Mouse (Mus musculus) E14TG2a.4 (cell line): Measurements from ENCODE around the gene Dennd5b.

Source experiments
- H3K27me3 ChIP-seq: 2 replicates; pipeline ENCODE4 v1.6.1; 2014; ENCODE audit warnings: low read length, control low read depth; ENCODE audit not compliant: insufficient read depth
- H3K36me3 ChIP-seq: 2 replicates; pipeline ENCODE4 v1.6.1; 2014; ENCODE audit warnings: low read length, control low read depth; ENCODE audit not compliant: insufficient read depth
- H3K4me1 ChIP-seq: replicated peaks from 2 replicates; pipeline ENCODE4 v1.6.1; 2014; ENCODE audit warnings: low read depth, low read length, control low read depth
- H3K4me3 ChIP-seq: replicated peaks from 2 replicates; pipeline ENCODE4 v1.5.1; 2014; ENCODE audit warnings: mild to moderate bottlenecking, low read length
- H3K9me3 ChIP-seq: 2 replicates; pipeline ENCODE4 v1.6.1; 2014; ENCODE audit warnings: low read length, control low read depth
- CTCF ChIP-seq: conservative IDR thresholded peaks from 2 replicates; pipeline ENCODE4 v1.5.1; 2014; ENCODE audit warnings: low read length
- NANOG ChIP-seq: IDR thresholded peaks from 2 replicates; pipeline ENCODE4 v1.6.1; 2014; ENCODE audit warnings: borderline replicate concordance, low read length, mixed read lengths
- POU5F1 ChIP-seq: IDR thresholded peaks from 2 replicates; pipeline ENCODE4 v1.6.1; 2014; ENCODE audit warnings: low read length, borderline replicate concordance

The Dennd5b gene

GRCm38 (mm10) chr6:149101076-149101942 lies at the start of gene Dennd5b:
Gene Dennd5b, minus strand, starts transcription at chr6:149101680.
- Histone ChIP-seq H3K9me3 (no peaks in the 10 kb centered on the region), H3K36me3 (no peaks in the 10 kb centered on the region)

GRCm38 (mm10) chr6:149148436-149149229 lies 47.2 kb upstream of the Dennd5b start:
- TF ChIP-seq POU5F1, result no peak
- TF ChIP-seq NANOG, result no peak
- no peak for TF ChIP-seq CTCF
- Histone ChIP-seq H3K4me1 (peaks cover 15% of the 10 kb centered on the region), H3K9me3 (peaks cover 11% of the 10 kb centered on the region; the same call in 1 of the 2 replicates), H3K4me3 (no peak overlapping the region), H3K36me3 (peaks cover 62% of the 10 kb centered on the region), H3K27me3 (no peaks in the 10 kb centered on the region)

More at GRCm38 (mm10) chr6:149101076-149101942, at the start of gene Dennd5b:
- no peak for TF ChIP-seq NANOG
- no peak for TF ChIP-seq POU5F1
- no peak for TF ChIP-seq CTCF
- peaks cover 30% of the 10 kb centered on the region for H3K27me3 ChIP-seq
- H3K4me1 ChIP-seq, result peaks cover 4% of the 10 kb centered on the region
- H3K4me3 ChIP-seq, result peak within 1 kb of the TSS; percentile 92

GRCm38 (mm10) chr6:149145143-149145542 lies 43.7 kb upstream of the Dennd5b start:
- TF ChIP-seq CTCF, result no peak
- TF ChIP-seq NANOG, result no peak
- no peak for TF ChIP-seq POU5F1
- Histone ChIP-seq H3K27me3 (no peaks in the 10 kb centered on the region), H3K4me3 (no peak overlapping the region), H3K36me3 (peaks cover 53% of the 10 kb centered on the region), H3K4me1 (peaks cover 24% of the 10 kb centered on the region), H3K9me3 (no peaks in the 10 kb centered on the region)

- H3K9me3 ChIP-seq, result no peaks in the 10 kb centered on the region
- H3K36me3 ChIP-seq, result peaks cover 35% of the 10 kb centered on the region
- H3K4me1 ChIP-seq, result peaks cover 49% of the 10 kb centered on the region
- H3K27me3 ChIP-seq, result no peaks in the 10 kb centered on the region
- TF ChIP-seq NANOG (no peak), CTCF (no peak), POU5F1 (no peak)
- H3K4me3 ChIP-seq, result peak overlapping the region; percentile 80
Observed at GRCm38 (mm10) chr6:149141393-149142173, 40.1 kb upstream of the Dennd5b start.

- TF ChIP-seq NANOG (no peak), CTCF (no peak)
Observed at GRCm38 (mm10) chr6:149139471-149139870, 38.0 kb upstream of the Dennd5b start, which contains the start of gene Etfbkmt. Gene Etfbkmt, plus strand, starts transcription at chr6:149139849.

GRCm38 (mm10) chr6:149139011-149139410 lies 37.5 kb upstream of the Dennd5b start:
- H3K36me3 ChIP-seq, result peaks cover 11% of the 10 kb centered on the region
- no peaks in the 10 kb centered on the region for H3K9me3 ChIP-seq
- no peaks in the 10 kb centered on the region for H3K27me3 ChIP-seq
- H3K4me1 ChIP-seq, result peaks cover 74% of the 10 kb centered on the region
- H3K4me3 ChIP-seq, result no peak overlapping the region
- TF ChIP-seq POU5F1, result no peak
- TF ChIP-seq NANOG, result no peak
- no peak for TF ChIP-seq CTCF

More at GRCm38 (mm10) chr6:149139471-149139870, 38.0 kb upstream of the Dennd5b start, which contains the start of gene Etfbkmt:
- Histone ChIP-seq H3K4me3 (no peak within 1 kb of the TSS), H3K27me3 (no peaks in the 10 kb centered on the region), H3K9me3 (no peaks in the 10 kb centered on the region), H3K4me1 (peaks cover 69% of the 10 kb centered on the region), H3K36me3 (peaks cover 16% of the 10 kb centered on the region)

GRCm38 (mm10) chr6:149137936-149138335 lies 36.5 kb upstream of the Dennd5b start:
- no peak overlapping the region for H3K4me3 ChIP-seq
- TF ChIP-seq NANOG, result no peak
- TF ChIP-seq POU5F1, result no peak
- TF ChIP-seq CTCF, result no peak
- no peaks in the 10 kb centered on the region for H3K9me3 ChIP-seq
- H3K27me3 ChIP-seq, result no peaks in the 10 kb centered on the region
- H3K4me1 ChIP-seq, result peaks cover 80% of the 10 kb centered on the region
- peaks cover 3% of the 10 kb centered on the region; the same call in 1 of the 2 replicates for H3K36me3 ChIP-seq

GRCm38 (mm10) chr6:149135631-149136030 lies 34.2 kb upstream of the Dennd5b start:
- TF ChIP-seq NANOG (no peak), POU5F1 (no peak), CTCF (no peak)
- no peak overlapping the region for H3K4me3 ChIP-seq
- H3K27me3 ChIP-seq, result no peaks in the 10 kb centered on the region
- H3K36me3 ChIP-seq, result no peaks in the 10 kb centered on the region
- no peaks in the 10 kb centered on the region for H3K9me3 ChIP-seq
- H3K4me1 ChIP-seq, result peaks cover 84% of the 10 kb centered on the region
